Mouse (Mus musculus) right cerebral cortex, postnatal 10 days (tissue): ENCODE results near the gene Chrna9.

Experiments used
- DNase-seq, 2 experiments: peaks; one replicate each; pipeline ENCODE4 v3.0.0; 2021; ENCODE audit warnings: low spot score in 2 of 2

Chrna9 gene

DNA sequence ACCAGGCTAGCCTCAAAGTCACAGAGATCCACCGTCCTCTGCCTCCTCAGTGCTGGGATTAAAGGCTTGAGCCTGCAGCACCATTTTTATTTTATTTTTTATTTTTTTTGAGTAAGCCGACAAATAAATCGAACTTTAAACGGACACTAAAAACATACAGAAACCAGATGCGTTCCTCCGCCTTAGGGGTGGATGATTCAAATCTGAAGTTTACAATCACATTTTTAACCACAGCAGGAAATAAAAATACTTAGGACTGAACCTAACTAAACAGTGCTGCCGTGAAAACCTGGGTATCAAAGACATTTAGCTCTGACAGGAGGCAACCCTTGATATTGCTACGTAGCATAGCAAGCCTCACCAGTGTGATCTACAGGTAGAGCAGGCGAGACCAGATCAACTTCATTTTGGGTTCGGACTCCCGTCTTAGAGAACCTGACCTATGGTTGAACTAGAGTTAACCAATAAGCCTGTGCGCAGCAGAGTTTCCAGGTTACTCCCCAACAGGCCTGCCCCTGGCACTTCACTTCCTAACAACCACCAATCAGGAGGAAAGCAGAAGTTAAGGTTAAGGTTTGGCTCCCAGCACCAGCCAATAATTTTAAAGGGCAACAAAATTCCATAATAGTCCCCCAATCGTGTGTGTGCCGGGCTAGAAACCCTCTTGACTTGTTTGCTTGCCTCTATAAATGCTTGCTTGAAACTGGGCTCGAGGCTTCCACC is 73.7 kb downstream of the Chrna9 start:
- no peak for DNase-seq

DNA sequence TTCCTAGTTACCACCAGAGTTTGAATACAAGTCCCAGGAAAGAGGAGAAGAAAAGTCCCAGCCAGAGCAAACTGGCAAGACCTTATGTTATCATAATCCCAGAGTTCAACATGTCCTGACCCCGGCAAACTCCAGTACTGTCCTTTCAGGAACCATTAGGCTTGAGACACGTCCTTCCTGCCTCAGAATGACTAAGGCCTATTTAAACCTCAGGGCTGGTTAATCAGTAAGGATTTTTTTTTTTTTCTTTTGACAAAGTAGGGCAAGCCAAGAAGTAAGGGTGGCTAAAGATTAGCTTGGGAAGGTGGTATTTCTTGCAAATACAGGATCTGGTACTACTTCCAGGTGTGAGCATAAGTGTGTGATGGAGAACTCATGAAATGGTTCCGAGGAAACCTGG is 79.3 kb downstream of the Chrna9 start:
- DNase-seq = no peak

DNA sequence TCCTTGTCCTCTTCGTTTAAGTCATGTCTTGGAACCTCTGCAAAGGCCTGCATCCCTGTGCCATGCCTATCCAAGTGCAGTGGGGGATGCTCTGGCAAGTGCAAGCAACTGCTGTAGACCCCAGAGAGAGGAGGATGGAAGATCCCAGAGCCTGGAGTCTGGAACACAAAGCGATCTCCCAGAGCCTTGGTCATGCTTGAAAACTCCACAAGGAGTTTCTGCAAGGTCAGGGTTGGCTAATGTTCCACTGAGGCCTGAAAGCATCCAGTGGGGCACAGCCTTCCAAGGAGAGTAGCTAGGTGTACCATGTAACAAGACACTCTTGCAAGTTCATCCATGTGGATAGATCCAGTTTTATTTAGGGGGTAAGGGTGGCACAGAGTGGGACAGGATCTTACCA is 79.7 kb downstream of the Chrna9 start:
- no peak for DNase-seq

DNA sequence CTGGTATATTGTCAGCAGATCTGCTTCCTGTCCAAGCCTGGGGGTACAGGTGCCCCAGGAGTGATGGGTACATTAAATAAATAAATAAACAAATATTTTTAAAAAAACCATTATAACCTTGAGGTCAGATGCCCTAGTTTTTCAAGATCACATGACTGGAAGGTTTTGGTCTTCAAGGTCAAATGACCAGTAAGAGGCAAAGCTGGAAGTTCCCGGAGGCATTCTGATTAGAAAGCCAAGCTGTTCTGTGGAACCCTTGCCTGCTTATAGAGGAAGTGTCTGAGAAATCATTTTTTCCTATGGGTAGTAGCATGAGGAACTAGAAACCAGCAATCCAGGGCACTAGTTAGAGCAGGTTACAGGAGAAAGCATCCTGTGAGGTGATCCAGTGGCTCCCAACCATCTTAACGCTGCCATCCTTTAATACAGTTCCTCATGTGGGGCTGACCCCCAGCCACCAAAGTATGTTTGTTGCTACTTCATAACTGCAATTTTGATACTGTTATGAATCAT is 80.8 kb downstream of the Chrna9 start:
- DNase-seq = no peak

DNA sequence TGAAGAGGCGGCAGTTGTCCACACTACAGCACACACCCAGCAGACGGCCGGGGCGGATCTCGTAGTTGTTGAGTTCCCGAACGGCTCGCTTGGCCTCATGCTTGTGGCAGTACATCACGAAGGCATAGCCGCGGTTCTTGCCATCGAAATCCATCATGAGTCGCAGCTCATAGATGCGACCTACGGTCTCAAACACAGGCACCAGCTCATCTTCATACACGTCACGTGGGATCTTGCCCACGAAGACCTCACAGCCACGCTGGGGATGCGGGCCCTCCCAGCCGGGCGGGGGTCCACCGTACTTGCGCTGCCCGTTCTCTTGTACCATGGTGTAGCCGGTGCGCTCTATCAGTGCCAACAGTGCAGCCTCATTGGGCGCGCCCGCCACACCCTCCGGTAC is 92.1 kb downstream of the Chrna9 start:
- no peak for DNase-seq
